Mouse (Mus musculus) hindbrain, embryonic 14.5 days (tissue): ENCODE results near the gene Tgfb3. TPM values are rescaled to one million over a fixed set of nuclear protein-coding genes. Genes with fewer than 3 reads are reported as not detected.
A peak's percentile ranks its signal among the peaks of the same experiment; 100 is the strongest.

Experiments
- ATAC-seq: fragments of 200-750 bp; cut with Nextera tagmentation; 2 replicates; pipeline ENCODE4 v1.8.0; 2017; ENCODE audit warnings: moderate number of reproducible peaks, mild to moderate bottlenecking, moderate TSS enrichment, moderate library complexity; ENCODE audit not compliant: low FRiP score
- DNase-seq: peaks from one replicate; pipeline ENCODE4 v3.0.0-alpha.2; 2015; ENCODE audit warnings: low spot score
- H3K27ac ChIP-seq: fragments of 300-500 bp; sonication (generic); 2 replicates; pipeline ENCODE4 v1.5.1; 2014; ENCODE audit warnings: mild to moderate bottlenecking, moderate library complexity
- H3K27me3 ChIP-seq: fragments of 300-500 bp; sonication (generic); 2 replicates; pipeline ENCODE4 v1.6.1; 2014; ENCODE audit warnings: mild to moderate bottlenecking, low read length, mixed read lengths; ENCODE audit not compliant: control insufficient read depth, insufficient read depth
- H3K36me3 ChIP-seq: fragments of 300-500 bp; sonication (generic); replicated peaks from 2 replicates; pipeline ENCODE4 v1.6.1; 2014; ENCODE audit not compliant: control insufficient read depth, insufficient read depth
- H3K4me1 ChIP-seq: fragments of 300-500 bp; sonication (generic); replicated peaks from 2 replicates; pipeline ENCODE4 v1.6.1; 2014; ENCODE audit warnings: antibody characterized with exemption, low read length, mixed read lengths; ENCODE audit not compliant: control insufficient read depth, insufficient read depth
- H3K4me2 ChIP-seq: fragments of 300-500 bp; sonication (generic); replicated peaks from 2 replicates; pipeline ENCODE4 v1.6.1; 2014; ENCODE audit warnings: mild to moderate bottlenecking, moderate library complexity
- H3K4me3 ChIP-seq: fragments of 300-500 bp; sonication (generic); replicated peaks from 2 replicates; pipeline ENCODE4 v1.5.1; 2014; ENCODE audit warnings: mild to moderate bottlenecking, low read length
- H3K9ac ChIP-seq: fragments of 300-500 bp; sonication (generic); 2 replicates; pipeline ENCODE4 v1.6.1; 2014
- H3K9me3 ChIP-seq: fragments of 300-500 bp; sonication (generic); 2 replicates; pipeline ENCODE4 v1.6.1; 2016; ENCODE audit warnings: low read length; ENCODE audit not compliant: control insufficient read depth
- WGBS: fragments of 180-500 bp; shearing (Covaris S2); extraction: QIAGEN DNeasy Blood & Tissue Kit; methylation state at CpG from one replicate; pipeline ENCODE4 v1.1.7; 2014; 5-methylcytosine and 5-hydroxymethylcytosine counted together
- polyA plus RNA-seq: library from polyadenylated mRNA; unstranded; fragments of >200 nt; fragmentation: Nextera tagmentation; extraction: Ambion mirVana; gene quantifications from 2 replicates; pipeline ENCODE4 v1.2.1, GENCODE M21; 2014

The Tgfb3 gene
- polyA plus RNA-seq, 1 experiment from 2014 or later: 4.0 TPM

DNA sequence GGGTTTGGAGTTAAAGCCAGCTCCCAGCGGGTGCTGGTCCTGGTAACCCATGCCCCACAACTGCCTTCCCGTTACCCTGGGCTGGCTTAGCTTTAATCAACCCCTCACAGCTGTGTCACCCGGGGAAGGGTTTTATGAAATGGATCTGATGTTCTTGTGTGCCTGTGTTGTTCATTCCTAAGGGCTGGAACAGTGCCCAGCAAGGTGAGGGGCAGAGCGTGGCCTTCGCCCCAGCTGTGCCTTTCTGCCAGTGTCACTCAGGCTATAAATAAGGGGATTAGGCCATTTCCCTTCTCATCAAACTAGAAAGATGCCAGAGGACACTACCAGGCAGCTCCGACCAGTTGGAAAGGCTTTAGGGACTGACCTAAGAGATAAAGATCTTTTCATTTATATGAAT lies 29.0 kb downstream of the Tgfb3 start:
- Histone ChIP-seq H3K4me1 (no peaks in the 10 kb centered on the region), H3K27me3 (no peaks in the 10 kb centered on the region), H3K9me3 (no peaks in the 10 kb centered on the region), H3K4me2 (no peak overlapping the region), H3K9ac (no peak overlapping the region), H3K4me3 (no peak overlapping the region), H3K36me3 (no peaks in the 10 kb centered on the region), H3K27ac (no peak overlapping the region)
- ATAC-seq (no peak), DNase-seq (no peak)
- WGBS: 77% methylated on average over 6 of the region's 6 CpGs

GRCm38 (mm10) chr12:86047376-86047775 lies 31.5 kb downstream of the Tgfb3 start:
- ATAC-seq: no peak
- Histone ChIP-seq H3K4me2 (no peak overlapping the region), H3K4me3 (no peak overlapping the region), H3K9me3 (no peaks in the 10 kb centered on the region), H3K27me3 (no peaks in the 10 kb centered on the region), H3K36me3 (no peaks in the 10 kb centered on the region), H3K4me1 (no peaks in the 10 kb centered on the region), H3K9ac (no peak overlapping the region), H3K27ac (no peak overlapping the region)
- 90% methylated on average over 8 of the region's 8 CpGs for WGBS
- DNase-seq: no peak

GRCm38 (mm10) chr12:86046776-86047175 lies 32.1 kb downstream of the Tgfb3 start:
- Histone ChIP-seq H3K27me3 (no peaks in the 10 kb centered on the region), H3K4me1 (no peaks in the 10 kb centered on the region), H3K9me3 (no peaks in the 10 kb centered on the region), H3K27ac (no peak overlapping the region), H3K4me2 (no peak overlapping the region), H3K36me3 (no peaks in the 10 kb centered on the region), H3K4me3 (no peak overlapping the region), H3K9ac (no peak overlapping the region)
- WGBS: 97% methylated on average over 2 of the region's 2 CpGs
- DNase-seq (no peak), ATAC-seq (no peak)

- DNase-seq (no peak), ATAC-seq (no peak)
- Histone ChIP-seq H3K9ac (no peak overlapping the region), H3K4me1 (no peaks in the 10 kb centered on the region), H3K36me3 (no peaks in the 10 kb centered on the region), H3K4me2 (no peak overlapping the region), H3K27ac (no peak overlapping the region), H3K9me3 (no peaks in the 10 kb centered on the region), H3K27me3 (no peaks in the 10 kb centered on the region), H3K4me3 (no peak overlapping the region)
- WGBS: 88% methylated on average over 5 of the region's 5 CpGs
These were observed 32.7 kb downstream of the Tgfb3 start for GRCm38 (mm10) chr12:86046141-86046540.

DNA sequence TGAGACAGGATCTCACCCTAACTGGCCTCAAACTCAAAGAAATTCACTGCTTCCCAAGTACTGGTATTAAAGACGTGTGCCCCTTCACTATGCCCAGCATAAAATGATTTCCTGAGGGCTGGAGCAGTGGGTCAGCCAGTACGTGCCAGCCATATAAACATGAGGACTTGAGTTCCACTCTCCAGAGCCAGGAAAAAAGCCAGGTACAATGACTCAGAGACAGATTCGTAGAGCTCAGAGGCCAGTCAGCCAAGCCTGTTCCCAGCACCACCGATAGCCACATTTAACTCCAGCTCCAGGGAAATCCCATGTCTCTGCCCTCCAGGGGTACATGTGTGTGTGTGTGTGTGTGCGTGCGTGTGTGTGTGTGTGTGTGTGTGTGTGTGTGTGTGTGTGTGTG lies 39.1 kb downstream of the Tgfb3 start:
- Histone ChIP-seq H3K4me1 (0 out of 2 replicates have a peak, but pooled peaks cover 11% of the 10 kb centered on the region), H3K4me3 (no peak overlapping the region), H3K27me3 (no peaks in the 10 kb centered on the region), H3K9ac (no peak overlapping the region), H3K4me2 (no peak overlapping the region), H3K9me3 (no peaks in the 10 kb centered on the region), H3K36me3 (no peaks in the 10 kb centered on the region), H3K27ac (no peak overlapping the region)
- no peak for ATAC-seq
- WGBS: 86% methylated on average over 6 of the region's 6 CpGs
- no peak for DNase-seq

DNA sequence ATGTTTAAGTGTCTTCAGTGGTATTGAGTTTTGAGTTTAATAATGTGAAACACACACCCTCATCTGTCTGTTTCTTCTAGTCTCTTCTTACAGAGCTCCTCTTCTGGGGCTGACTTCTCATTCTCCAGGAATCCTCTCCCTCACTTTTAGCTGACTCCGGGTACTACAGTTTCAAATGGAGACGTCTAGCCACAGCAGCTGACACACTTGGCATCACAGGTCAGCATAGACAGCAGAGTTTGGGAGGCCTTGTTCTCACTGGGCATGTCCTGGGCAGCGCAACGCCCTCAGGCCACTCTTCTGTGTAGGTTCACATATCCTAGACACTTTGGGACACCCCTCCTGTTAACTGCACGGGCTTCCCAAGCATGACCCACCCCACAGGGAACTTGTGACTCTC lies 39.8 kb downstream of the Tgfb3 start:
- no peaks in the 10 kb centered on the region for H3K36me3 ChIP-seq
- 0 out of 2 replicates have a peak, but pooled peaks cover 11% of the 10 kb centered on the region for H3K4me1 ChIP-seq
- no peaks in the 10 kb centered on the region for H3K9me3 ChIP-seq
- ATAC-seq (no peak), DNase-seq (no peak)
- WGBS: 90% methylated on average over 5 of the region's 5 CpGs
- no peak overlapping the region for H3K4me3 ChIP-seq
- no peak overlapping the region for H3K9ac ChIP-seq
- no peaks in the 10 kb centered on the region for H3K27me3 ChIP-seq
- H3K4me2 ChIP-seq: no peak overlapping the region
- no peak overlapping the region for H3K27ac ChIP-seq

DNA sequence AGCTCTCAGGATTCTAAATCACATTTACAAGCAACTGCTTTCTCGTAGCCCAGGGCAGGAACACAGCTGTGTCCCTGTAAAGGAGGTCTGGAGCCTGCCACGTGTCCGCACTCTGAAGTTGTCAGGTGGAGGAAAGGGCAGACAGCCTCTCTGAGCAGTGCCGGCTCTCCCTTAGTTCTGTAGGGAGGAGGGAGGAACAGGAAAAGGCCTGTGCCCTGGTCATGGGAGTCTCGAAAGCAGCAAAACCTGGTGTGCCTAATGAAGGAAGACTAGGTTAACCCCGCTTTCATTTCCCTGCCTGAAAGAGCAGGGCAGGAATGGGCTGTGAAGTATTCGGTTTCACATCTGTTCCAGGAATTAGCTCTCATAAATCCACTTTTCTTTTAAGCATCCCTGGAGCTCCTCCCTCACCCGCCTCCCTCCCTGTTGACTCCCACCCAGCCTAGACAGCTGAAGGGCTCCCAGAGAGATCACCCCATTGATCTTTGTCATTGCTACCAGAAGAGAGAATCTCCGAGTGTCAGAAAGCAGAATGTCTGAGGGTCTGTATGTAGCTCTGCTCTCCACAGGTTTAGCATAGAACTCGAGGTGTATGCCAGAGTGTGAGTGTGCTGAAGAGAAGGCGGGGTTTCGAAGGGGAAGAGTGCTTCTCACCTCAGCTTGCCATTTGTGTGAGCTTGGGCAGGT lies 41.5 kb downstream of the Tgfb3 start:
- no peaks in the 10 kb centered on the region for H3K9me3 ChIP-seq
- no peak overlapping the region for H3K9ac ChIP-seq
- DNase-seq (no peak), ATAC-seq (peak; percentile 60; the same call in 1 of the 2 replicates)
- 34% methylated on average over 12 of the region's 12 CpGs for WGBS
- H3K27ac ChIP-seq: no peak overlapping the region
- H3K4me3 ChIP-seq: no peak overlapping the region
- no peaks in the 10 kb centered on the region for H3K27me3 ChIP-seq
- no peak overlapping the region for H3K4me2 ChIP-seq
- 0 out of 2 replicates have a peak, but pooled peaks cover 11% of the 10 kb centered on the region for H3K4me1 ChIP-seq
- no peaks in the 10 kb centered on the region for H3K36me3 ChIP-seq

DNA sequence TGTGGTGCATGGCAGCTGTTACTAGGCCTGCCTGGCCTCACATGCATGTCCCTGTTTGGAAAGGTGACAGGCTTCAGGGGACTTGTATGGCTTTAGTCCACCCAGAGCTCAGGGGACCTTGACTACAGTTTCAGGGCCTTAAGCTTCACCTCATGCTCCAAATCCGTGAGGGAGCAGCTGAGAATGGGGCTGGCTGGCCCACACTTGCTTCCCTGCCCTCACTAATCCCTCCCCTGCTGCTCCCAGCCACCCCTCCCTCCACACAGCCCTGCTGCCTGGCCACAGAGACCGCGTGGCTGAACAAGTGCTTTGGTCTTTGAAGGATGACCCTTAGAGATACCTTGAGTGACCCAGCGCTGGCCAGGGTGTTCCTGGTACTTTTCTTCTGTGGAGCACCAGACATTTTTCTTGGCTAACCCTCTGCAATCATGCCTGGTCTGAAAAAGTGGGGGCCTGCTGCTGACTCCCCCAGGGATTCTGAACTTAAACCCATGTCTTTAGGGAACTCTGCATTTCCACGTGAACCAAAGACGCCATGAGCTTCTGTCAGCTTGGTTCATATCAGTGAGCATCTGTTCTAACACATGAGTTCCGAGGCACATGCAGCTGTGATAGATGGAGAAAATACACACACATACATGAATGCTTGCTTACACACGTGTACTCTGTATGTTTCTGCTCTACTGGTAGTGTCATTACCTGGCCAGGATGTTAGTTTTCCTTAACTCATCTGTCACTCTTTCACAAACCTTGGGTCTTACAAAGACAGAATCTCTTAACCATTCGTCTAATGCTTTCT lies 42.3 kb downstream of the Tgfb3 start:
- H3K9ac ChIP-seq: no peak overlapping the region
- H3K9me3 ChIP-seq: no peaks in the 10 kb centered on the region
- no peaks in the 10 kb centered on the region for H3K36me3 ChIP-seq
- WGBS: 44% methylated on average over 9 of the region's 9 CpGs
- H3K4me1 ChIP-seq: 0 out of 2 replicates have a peak, but pooled peaks cover 11% of the 10 kb centered on the region
- ATAC-seq: no peak
- DNase-seq: no peak
- H3K4me2 ChIP-seq: no peak overlapping the region
- H3K27ac ChIP-seq: no peak overlapping the region
- H3K4me3 ChIP-seq: no peak overlapping the region
- H3K27me3 ChIP-seq: no peaks in the 10 kb centered on the region

DNA sequence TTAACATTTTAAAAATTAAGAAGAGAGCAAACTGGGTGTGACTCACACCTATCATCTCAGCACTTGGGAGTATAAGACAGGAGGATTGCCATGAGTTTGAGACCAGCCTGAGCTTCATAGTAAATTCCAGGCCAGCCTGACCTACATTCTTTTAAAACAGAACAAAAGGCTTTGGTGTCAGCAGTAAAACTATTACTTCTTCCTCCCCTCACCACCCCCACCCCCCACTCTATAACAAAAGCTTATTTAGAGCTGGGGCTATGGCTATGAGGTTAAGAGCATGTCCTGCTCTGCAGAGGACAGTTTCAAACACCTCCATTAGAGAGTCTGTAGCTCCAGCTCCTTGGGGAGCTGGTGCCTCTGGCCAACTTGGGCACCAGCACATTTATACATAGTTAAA lies 43.3 kb downstream of the Tgfb3 start:
- H3K27me3 ChIP-seq: no peaks in the 10 kb centered on the region
- DNase-seq: no peak
- H3K9ac ChIP-seq: no peak overlapping the region
- H3K4me1 ChIP-seq: 0 out of 2 replicates have a peak, but pooled peaks cover 11% of the 10 kb centered on the region
- H3K4me2 ChIP-seq: no peak overlapping the region
- H3K36me3 ChIP-seq: no peaks in the 10 kb centered on the region
- ATAC-seq: no peak
- H3K9me3 ChIP-seq: no peaks in the 10 kb centered on the region
- no peak overlapping the region for H3K27ac ChIP-seq
- H3K4me3 ChIP-seq: no peak overlapping the region
